Mouse (Mus musculus): ENCODE results near the gene Gm49601. TPM values are rescaled to one million over a fixed set of nuclear protein-coding genes. Genes with fewer than 3 reads are reported as not detected.

Gm49601 gene
- polyA plus RNA-seq, 1 experiment from 2014 or later: 4.5 TPM

GRCm38 (mm10) chr16:18586906-18587546 is 39.2 kb downstream of the Gm49601 start:
- peak overlapping the region; percentile 82 for H3K4me2 ChIP-seq
- no peaks in the 10 kb centered on the region for H3K9me3 ChIP-seq
- peaks cover 57% of the 10 kb centered on the region for H3K4me1 ChIP-seq
- no peak for ATAC-seq (ENCODE audit: insufficient number of reproducible peaks, insufficient read depth, low FRiP score, low TSS enrichment, low read depth)
- H3K36me3 ChIP-seq: no peaks in the 10 kb centered on the region
- H3K9ac ChIP-seq: peak overlapping the region; percentile 75
- H3K4me3 ChIP-seq: peak overlapping the region; percentile 52
- H3K27ac ChIP-seq: peak overlapping the region; percentile 55; the same call in 1 of the 2 replicates
- H3K27me3 ChIP-seq: peaks cover 100% of the 10 kb centered on the region
- 2% methylated on average over 29 of the region's 62 CpGs for WGBS

- H3K4me1 ChIP-seq: peaks cover 57% of the 10 kb centered on the region
- WGBS: 2% methylated on average over 82 of the region's 83 CpGs
- no peaks in the 10 kb centered on the region for H3K9me3 ChIP-seq
- H3K27me3 ChIP-seq: peaks cover 100% of the 10 kb centered on the region
- peak overlapping the region; percentile 82 for H3K4me2 ChIP-seq
- no peak for ATAC-seq (ENCODE audit: insufficient number of reproducible peaks, insufficient read depth, low FRiP score, low TSS enrichment, low read depth)
- H3K4me3 ChIP-seq: peak overlapping the region; percentile 52
- peak overlapping the region; percentile 55; the same call in 1 of the 2 replicates for H3K27ac ChIP-seq
- no peaks in the 10 kb centered on the region for H3K36me3 ChIP-seq
- H3K9ac ChIP-seq: peak overlapping the region; percentile 75
These were observed 39.9 kb downstream of the Gm49601 start for GRCm38 (mm10) chr16:18586076-18586905.

GRCm38 (mm10) chr16:18585676-18586075 is 40.6 kb downstream of the Gm49601 start:
- H3K4me2 ChIP-seq: peak overlapping the region; percentile 82
- ATAC-seq (ENCODE audit: insufficient number of reproducible peaks, insufficient read depth, low FRiP score, low TSS enrichment, low read depth): no peak
- peak overlapping the region; percentile 52 for H3K4me3 ChIP-seq
- H3K9ac ChIP-seq: peak overlapping the region; percentile 75
- peaks cover 100% of the 10 kb centered on the region for H3K27me3 ChIP-seq
- H3K27ac ChIP-seq: no peak overlapping the region
- 20% methylated on average over 10 of the region's 10 CpGs for WGBS
- H3K9me3 ChIP-seq: no peaks in the 10 kb centered on the region
- H3K36me3 ChIP-seq: no peaks in the 10 kb centered on the region
- peaks cover 54% of the 10 kb centered on the region for H3K4me1 ChIP-seq

- WGBS: 37% methylated on average over 10 of the region's 10 CpGs
- ATAC-seq (ENCODE audit: insufficient number of reproducible peaks, insufficient read depth, low FRiP score, low TSS enrichment, low read depth): no peak
- Histone ChIP-seq H3K4me1 (peaks cover 47% of the 10 kb centered on the region), H3K36me3 (no peaks in the 10 kb centered on the region), H3K9ac (peak overlapping the region; percentile 75), H3K4me2 (peak overlapping the region; percentile 82), H3K4me3 (peak overlapping the region; percentile 52), H3K27me3 (peaks cover 100% of the 10 kb centered on the region), H3K27ac (no peak overlapping the region), H3K9me3 (no peaks in the 10 kb centered on the region)
These were observed 41.2 kb downstream of the Gm49601 start for GRCm38 (mm10) chr16:18584901-18585510.

GRCm38 (mm10) chr16:18583673-18584357 is 42.4 kb downstream of the Gm49601 start:
- Histone ChIP-seq H3K4me3 (peak overlapping the region; percentile 10; the same call in 1 of the 2 replicates), H3K27ac (no peak overlapping the region), H3K4me1 (peaks cover 41% of the 10 kb centered on the region), H3K27me3 (peaks cover 97% of the 10 kb centered on the region), H3K9ac (no peak overlapping the region), H3K4me2 (peak overlapping the region; percentile 82), H3K9me3 (no peaks in the 10 kb centered on the region), H3K36me3 (no peaks in the 10 kb centered on the region)
- no peak for ATAC-seq (ENCODE audit: insufficient number of reproducible peaks, insufficient read depth, low FRiP score, low TSS enrichment, low read depth)
- 21% methylated on average over 10 of the region's 10 CpGs for WGBS

GRCm38 (mm10) chr16:18583169-18583568 is 43.1 kb downstream of the Gm49601 start:
- 30% methylated on average over 10 of the region's 10 CpGs for WGBS
- Histone ChIP-seq H3K36me3 (no peaks in the 10 kb centered on the region), H3K4me3 (peak overlapping the region; percentile 44; the same call in 1 of the 2 replicates), H3K9me3 (no peaks in the 10 kb centered on the region), H3K4me2 (peak overlapping the region; percentile 73), H3K27me3 (peaks cover 97% of the 10 kb centered on the region), H3K27ac (no peak overlapping the region), H3K4me1 (peaks cover 37% of the 10 kb centered on the region), H3K9ac (0 out of 2 replicates have a peak overlapping the region, but pooled peaks have one; percentile 59)
- no peak for ATAC-seq (ENCODE audit: insufficient number of reproducible peaks, insufficient read depth, low FRiP score, low TSS enrichment, low read depth)

- WGBS: 1% methylated on average over 67 of the region's 67 CpGs
- H3K27ac ChIP-seq: no peak overlapping the region
- H3K4me1 ChIP-seq: peaks cover 37% of the 10 kb centered on the region
- ATAC-seq (ENCODE audit: insufficient number of reproducible peaks, insufficient read depth, low FRiP score, low TSS enrichment, low read depth): no peak
- peak overlapping the region; percentile 44 for H3K4me3 ChIP-seq
- H3K9me3 ChIP-seq: no peaks in the 10 kb centered on the region
- peak overlapping the region; percentile 59 for H3K9ac ChIP-seq
- peak overlapping the region; percentile 73 for H3K4me2 ChIP-seq
- H3K27me3 ChIP-seq: peaks cover 92% of the 10 kb centered on the region
- H3K36me3 ChIP-seq: no peaks in the 10 kb centered on the region
These were observed 43.6 kb downstream of the Gm49601 start for GRCm38 (mm10) chr16:18582426-18583148.

- ATAC-seq (ENCODE audit: insufficient number of reproducible peaks, insufficient read depth, low FRiP score, low TSS enrichment, low read depth): no peak
- WGBS: under 1% methylated on average over 61 of the region's 66 CpGs
- H3K4me3 ChIP-seq: peak overlapping the region; percentile 44
- peaks cover 44% of the 10 kb centered on the region for H3K4me1 ChIP-seq
- H3K27ac ChIP-seq: peak overlapping the region; percentile 39; the same call in 1 of the 2 replicates
- H3K9me3 ChIP-seq: no peaks in the 10 kb centered on the region
- peak overlapping the region; percentile 73 for H3K4me2 ChIP-seq
- peak overlapping the region; percentile 59 for H3K9ac ChIP-seq
- peaks cover 87% of the 10 kb centered on the region for H3K27me3 ChIP-seq
- no peaks in the 10 kb centered on the region for H3K36me3 ChIP-seq
These were observed 44.5 kb downstream of the Gm49601 start for GRCm38 (mm10) chr16:18581623-18582205.

- H3K36me3 ChIP-seq: no peaks in the 10 kb centered on the region
- H3K9me3 ChIP-seq: no peaks in the 10 kb centered on the region
- ATAC-seq (ENCODE audit: insufficient number of reproducible peaks, insufficient read depth, low FRiP score, low TSS enrichment, low read depth): no peak
- H3K4me1 ChIP-seq: peaks cover 40% of the 10 kb centered on the region
- 0 out of 2 replicates have a peak overlapping the region, but pooled peaks have one; percentile 27 for H3K9ac ChIP-seq
- peak overlapping the region; percentile 39; the same call in 1 of the 2 replicates for H3K27ac ChIP-seq
- peaks cover 83% of the 10 kb centered on the region for H3K27me3 ChIP-seq
- 7% methylated on average over 21 of the region's 21 CpGs for WGBS
- peak overlapping the region; percentile 44 for H3K4me3 ChIP-seq
- peak overlapping the region; percentile 73 for H3K4me2 ChIP-seq
These were observed 45.1 kb downstream of the Gm49601 start for GRCm38 (mm10) chr16:18581050-18581622.

- Histone ChIP-seq H3K27ac (no peak overlapping the region), H3K27me3 (peaks cover 76% of the 10 kb centered on the region), H3K9ac (no peak overlapping the region), H3K4me3 (no peak overlapping the region), H3K9me3 (no peaks in the 10 kb centered on the region), H3K36me3 (no peaks in the 10 kb centered on the region), H3K4me2 (no peak overlapping the region), H3K4me1 (peaks cover 36% of the 10 kb centered on the region)
- ATAC-seq (ENCODE audit: insufficient number of reproducible peaks, insufficient read depth, low FRiP score, low TSS enrichment, low read depth): no peak
- 29% methylated on average over 2 of the region's 2 CpGs for WGBS
These were observed 45.8 kb downstream of the Gm49601 start for GRCm38 (mm10) chr16:18580389-18580788.

Measured in embryonic facial prominence, embryonic 13.5 days (tissue).